Mouse (Mus musculus): ENCODE measurements around the gene Hmgn3. TPM values are rescaled to one million over a fixed set of nuclear protein-coding genes. Genes with fewer than 3 reads are reported as not detected.
A peak's percentile ranks its signal among the peaks of the same experiment; 100 is the strongest.
"Not testable (repeated sequence)": the region's sequence is repeated elsewhere in the genome, so short reads cannot be mapped to it uniquely, and the experiment has no call there.

Hmgn3 gene
- polyA plus RNA-seq (2014; fragmentation: Nextera tagmentation; extraction: Ambion mirVana), result 16.4 and 18.7 TPM in 2 replicates

- ATAC-seq (replicated peaks; ENCODE audit: low FRiP score) (peak; percentile 80), DNase-seq (ENCODE audit: low spot score) (peak; percentile 70)
- no peaks in the 10 kb centered on the region for H3K36me3 ChIP-seq (ENCODE audit: control insufficient read depth, insufficient read depth, low read length)
- 12% methylated on average over 28 of the region's 28 CpGs for WGBS
- peak within 1 kb of the TSS; percentile 54 for H3K4me3 ChIP-seq (ENCODE audit: low read depth, low read length)
- peak within 1 kb of the TSS; percentile 87 for H3K4me2 ChIP-seq
- H3K27ac ChIP-seq (ENCODE audit: low read depth, low read length), result no peak within 1 kb of the TSS
- peak within 1 kb of the TSS; percentile 34; the same call in 1 of the 2 replicates for H3K9ac ChIP-seq (ENCODE audit: low read depth, low read length)
- peaks cover 9% of the 10 kb centered on the region for H3K27me3 ChIP-seq (replicated peaks; ENCODE audit: control insufficient read depth, insufficient read depth, low read length)
- no peaks in the 10 kb centered on the region for H3K9me3 ChIP-seq (ENCODE audit: control insufficient read depth, low read length)
- peaks cover 3% of the 10 kb centered on the region; the same call in 1 of the 2 replicates for H3K4me1 ChIP-seq (replicated peaks; ENCODE audit: control insufficient read depth, insufficient read depth, low read length)
Observed at GRCm38 (mm10) chr9:83146446-83147188, at the start of gene Hmgn3. TSS of gene Hmgn3 (minus strand) at chr9:83146685.

DNA sequence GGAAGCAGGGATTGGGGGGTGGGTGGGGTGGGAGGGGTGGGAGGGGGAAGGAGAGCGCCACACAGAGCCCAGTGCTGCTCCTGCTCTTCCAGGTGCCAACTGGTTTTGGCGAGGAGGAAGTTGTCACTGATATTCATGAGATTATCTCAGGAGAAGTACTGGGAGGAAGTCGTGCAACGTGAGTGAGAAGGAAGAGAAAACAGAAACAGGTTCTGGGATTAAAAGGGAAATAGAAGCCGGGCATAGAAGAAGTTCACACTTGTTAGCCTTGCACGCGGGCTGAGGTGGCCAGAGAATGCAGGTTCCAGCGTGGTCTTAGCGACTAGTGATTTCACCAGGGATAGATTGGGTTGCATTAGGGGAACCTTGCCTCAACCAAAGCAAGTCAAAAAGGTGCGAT is 49.3 kb upstream of the Hmgn3 start:
- no peaks in the 10 kb centered on the region for H3K4me1 ChIP-seq (replicated peaks; ENCODE audit: control insufficient read depth, insufficient read depth, low read length)

DNA sequence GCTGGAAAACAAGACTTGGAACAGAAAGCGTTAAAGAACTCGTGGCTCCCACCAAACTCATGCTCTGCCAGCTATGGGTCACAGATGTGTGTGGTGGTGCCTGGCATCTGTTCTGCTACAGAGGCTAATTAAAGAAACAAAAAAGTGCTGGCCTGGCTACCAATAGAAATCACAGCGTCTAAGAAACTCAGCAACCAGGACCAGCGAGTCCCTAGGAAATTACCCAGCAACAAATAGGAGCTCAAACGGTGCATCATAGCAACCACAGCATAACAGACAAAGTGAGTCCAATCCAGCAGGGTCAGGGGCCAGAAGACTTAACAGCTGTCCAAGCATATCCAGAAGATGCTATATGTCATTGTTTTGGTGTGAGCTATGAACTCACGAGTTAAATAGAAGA is 48.5 kb upstream of the Hmgn3 start:
- Histone ChIP-seq H3K27me3 (replicated peaks; ENCODE audit: control insufficient read depth, insufficient read depth, low read length) (no peaks in the 10 kb centered on the region), H3K4me1 (replicated peaks; ENCODE audit: control insufficient read depth, insufficient read depth, low read length) (no peaks in the 10 kb centered on the region), H3K27ac (ENCODE audit: low read depth, low read length) (no peak overlapping the region), H3K4me3 (ENCODE audit: low read depth, low read length) (no peak overlapping the region), H3K9ac (ENCODE audit: low read depth, low read length) (no peak overlapping the region), H3K36me3 (ENCODE audit: control insufficient read depth, insufficient read depth, low read length) (no peaks in the 10 kb centered on the region), H3K9me3 (ENCODE audit: control insufficient read depth, low read length) (no peaks in the 10 kb centered on the region), H3K4me2 (no peak overlapping the region)
- DNase-seq (ENCODE audit: low spot score) (no peak), ATAC-seq (replicated peaks; ENCODE audit: low FRiP score) (no peak)
- WGBS, result 85% methylated on average over 6 of the region's 6 CpGs

More for the DNA sequence above, 49.3 kb upstream of the Hmgn3 start:
- H3K4me2 ChIP-seq, result no peak overlapping the region
- H3K27ac ChIP-seq (ENCODE audit: low read depth, low read length), result no peak overlapping the region
- H3K4me3 ChIP-seq (ENCODE audit: low read depth, low read length), result no peak overlapping the region
- H3K9me3 ChIP-seq (ENCODE audit: control insufficient read depth, low read length), result no peaks in the 10 kb centered on the region
- no peak overlapping the region for H3K9ac ChIP-seq (ENCODE audit: low read depth, low read length)
- H3K27me3 ChIP-seq (replicated peaks; ENCODE audit: control insufficient read depth, insufficient read depth, low read length), result no peaks in the 10 kb centered on the region
- no peak for DNase-seq (ENCODE audit: low spot score)
- no peaks in the 10 kb centered on the region for H3K36me3 ChIP-seq (ENCODE audit: control insufficient read depth, insufficient read depth, low read length)
- WGBS, result 63% methylated on average over 10 of the region's 10 CpGs
- ATAC-seq (replicated peaks; ENCODE audit: low FRiP score), result no peak

DNA sequence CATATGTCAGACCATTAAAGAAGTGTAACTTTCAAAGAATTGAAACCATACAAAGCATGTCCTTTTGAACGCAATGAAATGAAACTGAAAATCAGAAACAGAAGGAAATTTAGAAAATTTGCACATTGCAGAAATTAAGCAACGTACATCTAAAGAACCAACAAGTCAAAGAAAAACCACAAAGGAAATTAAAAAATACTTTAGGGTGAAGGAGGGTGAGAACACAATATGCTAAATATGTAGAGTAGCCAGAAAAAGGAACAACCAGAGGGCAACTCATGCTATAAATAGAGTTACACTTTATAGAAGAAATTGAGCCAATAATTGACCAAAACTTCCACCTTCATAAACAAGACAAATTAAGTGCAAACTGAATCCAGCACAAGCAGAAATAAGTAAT is 41.3 kb upstream of the Hmgn3 start:
- Histone ChIP-seq H3K36me3 (ENCODE audit: control insufficient read depth, insufficient read depth, low read length) (no peaks in the 10 kb centered on the region), H3K4me2 (no peak overlapping the region), H3K4me3 (ENCODE audit: low read depth, low read length) (no peak overlapping the region), H3K9me3 (ENCODE audit: control insufficient read depth, low read length) (no peaks in the 10 kb centered on the region), H3K27ac (ENCODE audit: low read depth, low read length) (no peak overlapping the region), H3K9ac (ENCODE audit: low read depth, low read length) (no peak overlapping the region), H3K4me1 (replicated peaks; ENCODE audit: control insufficient read depth, insufficient read depth, low read length) (no peaks in the 10 kb centered on the region), H3K27me3 (replicated peaks; ENCODE audit: control insufficient read depth, insufficient read depth, low read length) (no peaks in the 10 kb centered on the region)
- WGBS, result 73% methylated on average over 2 of the region's 2 CpGs
- ATAC-seq (replicated peaks; ENCODE audit: low FRiP score) (no peak), DNase-seq (ENCODE audit: low spot score) (no peak)

DNA sequence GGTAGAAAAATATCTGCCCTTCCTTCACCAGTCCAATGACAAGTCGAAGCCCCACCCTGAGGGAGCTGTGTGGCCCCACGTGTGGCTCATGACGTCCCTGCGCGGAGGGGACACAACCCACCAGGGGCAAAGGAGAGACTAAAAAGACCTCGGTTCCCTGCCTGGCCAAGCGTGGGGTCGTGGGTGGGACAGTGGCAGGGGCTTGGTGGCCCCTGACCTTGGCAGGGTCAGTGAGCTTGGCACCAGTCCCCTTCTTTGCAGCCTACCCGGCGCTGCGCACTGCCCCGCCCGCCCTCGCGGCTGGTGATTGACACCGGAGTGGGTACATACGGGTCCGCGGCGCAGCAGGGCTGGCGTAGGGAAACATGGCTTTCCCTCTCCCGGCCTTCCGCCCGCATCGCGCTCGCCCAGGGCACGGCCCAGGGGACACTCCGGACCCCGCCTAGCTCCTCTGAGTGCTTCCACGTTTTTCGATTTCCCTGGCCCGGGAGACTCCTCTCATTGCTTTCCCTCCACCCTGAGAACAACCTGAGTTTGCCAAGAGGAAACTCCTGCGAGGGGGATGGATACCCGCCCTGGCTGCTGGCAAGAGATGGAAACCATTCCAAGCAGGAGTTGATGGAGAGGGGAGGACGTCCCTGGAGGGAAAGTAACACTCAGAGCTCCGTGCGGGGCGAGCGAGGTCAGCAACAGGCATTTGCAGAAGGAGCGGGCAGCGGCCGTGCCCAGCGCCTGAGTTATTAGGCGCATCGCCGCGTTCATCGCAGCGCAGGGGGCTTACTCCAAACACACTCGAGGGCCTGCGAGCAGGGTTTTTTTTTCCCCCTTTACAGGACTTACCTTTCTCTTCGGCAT is 667 bp downstream of the Hmgn3 start:
- H3K4me3 ChIP-seq (ENCODE audit: low read depth, low read length), result peak overlapping the region; percentile 54
- no peaks in the 10 kb centered on the region for H3K36me3 ChIP-seq (ENCODE audit: control insufficient read depth, insufficient read depth, low read length)
- H3K27me3 ChIP-seq (replicated peaks; ENCODE audit: control insufficient read depth, insufficient read depth, low read length), result peaks cover 9% of the 10 kb centered on the region
- H3K4me1 ChIP-seq (replicated peaks; ENCODE audit: control insufficient read depth, insufficient read depth, low read length), result peaks cover 3% of the 10 kb centered on the region; the same call in 1 of the 2 replicates
- H3K27ac ChIP-seq (ENCODE audit: low read depth, low read length), result no peak overlapping the region
- 4% methylated on average over 53 of the region's 53 CpGs for WGBS
- H3K4me2 ChIP-seq, result peak overlapping the region; percentile 87
- peak overlapping the region; percentile 34; the same call in 1 of the 2 replicates for H3K9ac ChIP-seq (ENCODE audit: low read depth, low read length)
- peak; percentile 44 for DNase-seq (ENCODE audit: low spot score)
- no peaks in the 10 kb centered on the region for H3K9me3 ChIP-seq (ENCODE audit: control insufficient read depth, low read length)
- ATAC-seq (replicated peaks; ENCODE audit: low FRiP score), result peak; percentile 61

DNA sequence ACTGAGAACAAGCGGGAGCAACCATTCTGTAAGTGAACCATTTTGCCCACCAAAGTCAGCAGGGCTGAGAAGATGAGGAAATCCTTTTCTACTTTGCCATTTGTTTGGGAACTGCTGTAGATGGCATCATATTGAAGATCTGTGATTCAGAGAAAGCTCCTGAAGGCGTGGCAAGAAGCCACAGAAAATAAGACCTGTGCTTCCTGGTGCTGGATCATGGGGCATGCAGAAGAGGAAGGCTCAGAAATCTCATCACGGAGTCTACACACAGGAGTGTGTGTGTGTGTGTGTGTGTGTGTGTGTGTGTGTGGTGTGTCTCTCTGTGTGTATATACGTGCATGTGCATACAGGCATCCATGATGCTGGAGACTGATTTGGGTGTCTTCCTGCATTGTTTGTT is 16.7 kb downstream of the Hmgn3 start:
- Histone ChIP-seq H3K4me1 (replicated peaks; ENCODE audit: control insufficient read depth, insufficient read depth, low read length) (no peaks in the 10 kb centered on the region), H3K4me3 (ENCODE audit: low read depth, low read length) (no peak overlapping the region), H3K27me3 (replicated peaks; ENCODE audit: control insufficient read depth, insufficient read depth, low read length) (no peaks in the 10 kb centered on the region), H3K9me3 (ENCODE audit: control insufficient read depth, low read length) (no peaks in the 10 kb centered on the region), H3K27ac (ENCODE audit: low read depth, low read length) (no peak overlapping the region), H3K36me3 (ENCODE audit: control insufficient read depth, insufficient read depth, low read length) (no peaks in the 10 kb centered on the region), H3K4me2 (no peak overlapping the region), H3K9ac (ENCODE audit: low read depth, low read length) (no peak overlapping the region)
- DNase-seq (ENCODE audit: low spot score) (no peak), ATAC-seq (replicated peaks; ENCODE audit: low FRiP score) (no peak)
- 81% methylated on average over 4 of the region's 4 CpGs for whole genome bisulfite sequencing

DNA sequence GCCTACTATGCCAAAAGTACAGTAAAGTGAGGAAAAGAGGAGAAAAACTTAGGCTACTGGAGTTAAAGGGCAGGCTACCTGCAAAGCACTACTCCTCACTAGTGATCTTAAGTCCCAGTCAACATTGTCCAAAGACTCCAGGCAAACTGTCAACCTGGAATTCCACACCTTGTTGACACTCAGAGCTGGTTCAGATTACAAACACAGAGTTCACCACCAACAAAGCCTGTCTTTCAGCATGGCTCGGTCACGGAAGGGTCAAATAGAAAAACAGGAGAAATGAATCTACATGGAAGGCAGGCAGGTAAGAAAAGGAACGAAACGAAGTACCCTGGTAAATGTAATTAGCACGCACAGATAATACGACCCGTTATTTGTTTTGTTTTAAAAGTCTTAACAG is 18.6 kb downstream of the Hmgn3 start:
- Histone ChIP-seq H3K36me3 (ENCODE audit: control insufficient read depth, insufficient read depth, low read length) (no peaks in the 10 kb centered on the region), H3K9me3 (ENCODE audit: control insufficient read depth, low read length) (no peaks in the 10 kb centered on the region), H3K9ac (ENCODE audit: low read depth, low read length) (no peak overlapping the region), H3K4me1 (replicated peaks; ENCODE audit: control insufficient read depth, insufficient read depth, low read length) (no peaks in the 10 kb centered on the region), H3K27ac (ENCODE audit: low read depth, low read length) (no peak overlapping the region), H3K4me2 (no peak overlapping the region), H3K27me3 (replicated peaks; ENCODE audit: control insufficient read depth, insufficient read depth, low read length) (no peaks in the 10 kb centered on the region), H3K4me3 (ENCODE audit: low read depth, low read length) (no peak overlapping the region)
- DNase-seq (ENCODE audit: low spot score) (no peak), ATAC-seq (replicated peaks; ENCODE audit: low FRiP score) (no peak)
- 61% methylated on average over 7 of the region's 7 CpGs for WGBS

DNA sequence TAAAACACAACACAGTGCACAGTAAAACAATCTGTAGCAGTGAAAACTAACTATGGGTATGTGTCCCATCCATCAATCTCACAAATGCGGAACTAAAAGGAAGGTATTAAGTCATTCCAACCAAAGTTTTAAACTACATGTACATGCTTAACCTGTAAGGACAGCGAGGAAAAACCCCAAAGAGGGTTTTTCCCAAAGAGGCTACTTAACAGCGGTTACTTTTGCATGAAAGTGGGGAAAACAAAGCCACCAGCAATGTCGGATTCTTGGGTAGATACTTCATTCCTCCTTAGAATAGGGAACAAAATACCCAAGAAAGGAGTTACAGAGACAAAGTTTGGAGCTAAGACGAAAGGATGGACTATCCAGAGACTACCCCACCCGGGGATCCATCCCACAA is 20.0 kb downstream of the Hmgn3 start:
- not testable (repeated sequence) for H3K9me3 ChIP-seq (ENCODE audit: control insufficient read depth, low read length); H3K27ac ChIP-seq (ENCODE audit: low read depth, low read length); DNase-seq (ENCODE audit: low spot score); H3K36me3 ChIP-seq (ENCODE audit: control insufficient read depth, insufficient read depth, low read length); H3K4me1 ChIP-seq (replicated peaks; ENCODE audit: control insufficient read depth, insufficient read depth, low read length); H3K4me2 ChIP-seq; H3K9ac ChIP-seq (ENCODE audit: low read depth, low read length); H3K4me3 ChIP-seq (ENCODE audit: low read depth, low read length); ATAC-seq (replicated peaks; ENCODE audit: low FRiP score); H3K27me3 ChIP-seq (replicated peaks; ENCODE audit: control insufficient read depth, insufficient read depth, low read length)
- WGBS, result 75% methylated on average over 6 of the region's 6 CpGs
